Mouse (Mus musculus) heart, postnatal 0 days (tissue): ENCODE results near the gene Dach1. TPM values are rescaled to one million over a fixed set of nuclear protein-coding genes. Genes with fewer than 3 reads are reported as not detected.

Experiments
- ATAC-seq: fragments of 200-750 bp; cut with Nextera tagmentation; 2 replicates; pipeline ENCODE4 v1.8.0; 2017; ENCODE audit warnings: low read depth, moderate number of reproducible peaks, moderate library complexity; ENCODE audit not compliant: insufficient read depth
- DNase-seq: peaks from one replicate; pipeline ENCODE4 v3.0.0-alpha.2; 2016; ENCODE audit warnings: low spot score
- H3K27ac ChIP-seq: fragments of 300-500 bp; sonication (generic); 2 replicates; pipeline ENCODE4 v1.5.1; 2014; ENCODE audit warnings: low read depth, mild to moderate bottlenecking
- H3K27me3 ChIP-seq: fragments of 300-500 bp; sonication (generic); 2 replicates; pipeline ENCODE4 v1.6.1; 2014; ENCODE audit warnings: low read length, mixed read lengths; ENCODE audit not compliant: control insufficient read depth, insufficient read depth
- H3K36me3 ChIP-seq: fragments of 300-500 bp; sonication (generic); replicated peaks from 2 replicates; pipeline ENCODE4 v1.6.1; 2014; ENCODE audit warnings: low read length, mixed read lengths; ENCODE audit not compliant: control insufficient read depth, insufficient read depth
- H3K4me1 ChIP-seq: fragments of 300-500 bp; sonication (generic); 2 replicates; pipeline ENCODE4 v1.6.1; 2014; ENCODE audit warnings: antibody characterized with exemption; ENCODE audit not compliant: control insufficient read depth, insufficient read depth
- H3K4me2 ChIP-seq: fragments of 300-500 bp; sonication (generic); 2 replicates; pipeline ENCODE4 v1.6.1; 2014; ENCODE audit warnings: low read depth, mild to moderate bottlenecking, low read length, moderate library complexity
- H3K4me3 ChIP-seq: fragments of 300-500 bp; sonication (generic); 2 replicates; pipeline ENCODE4 v1.5.1; 2014; ENCODE audit warnings: low read depth, low read length
- H3K9ac ChIP-seq: fragments of 300-500 bp; sonication (generic); replicated peaks from 2 replicates; pipeline ENCODE4 v1.6.1; 2014; ENCODE audit warnings: low read depth, low read length, mixed read lengths
- H3K9me3 ChIP-seq: fragments of 300-500 bp; sonication (generic); replicated peaks from 2 replicates; pipeline ENCODE4 v1.6.1; 2016; ENCODE audit warnings: low read length; ENCODE audit not compliant: control insufficient read depth
- CTCF ChIP-seq: IDR thresholded peaks from 2 replicates; pipeline ENCODE4 v1.5.1; 2016; ENCODE audit warnings: antibody characterized with exemption, control low read depth, low read depth
- EP300 ChIP-seq: IDR thresholded peaks from 2 replicates; pipeline ENCODE4 v1.6.1; 2016; ENCODE audit warnings: antibody characterized with exemption, low read depth
- WGBS: fragments of 180-500 bp; shearing (Covaris S2); extraction: QIAGEN DNeasy Blood & Tissue Kit; methylation state at CpG from one replicate; pipeline ENCODE4 v1.1.7; 2014; 5-methylcytosine and 5-hydroxymethylcytosine counted together
- polyA plus RNA-seq: library from polyadenylated mRNA; unstranded; fragments of >200 nt; fragmentation: Nextera tagmentation; extraction: Ambion mirVana; gene quantifications from 2 replicates; pipeline ENCODE4 v1.2.1, GENCODE M21; 2015
- total RNA-seq: library from RNA; depleted of rRNA; stranded (reverse); fragments of >200 nt; gene quantifications from 2 replicates; pipeline ENCODE4 v1.2.3, GENCODE M21; 2014; ENCODE audit warnings: low replicate concordance

Dach1 gene
- total and polyA plus RNA-seq, 2 experiments from 2014 or later = 1.6 TPM

DNA sequence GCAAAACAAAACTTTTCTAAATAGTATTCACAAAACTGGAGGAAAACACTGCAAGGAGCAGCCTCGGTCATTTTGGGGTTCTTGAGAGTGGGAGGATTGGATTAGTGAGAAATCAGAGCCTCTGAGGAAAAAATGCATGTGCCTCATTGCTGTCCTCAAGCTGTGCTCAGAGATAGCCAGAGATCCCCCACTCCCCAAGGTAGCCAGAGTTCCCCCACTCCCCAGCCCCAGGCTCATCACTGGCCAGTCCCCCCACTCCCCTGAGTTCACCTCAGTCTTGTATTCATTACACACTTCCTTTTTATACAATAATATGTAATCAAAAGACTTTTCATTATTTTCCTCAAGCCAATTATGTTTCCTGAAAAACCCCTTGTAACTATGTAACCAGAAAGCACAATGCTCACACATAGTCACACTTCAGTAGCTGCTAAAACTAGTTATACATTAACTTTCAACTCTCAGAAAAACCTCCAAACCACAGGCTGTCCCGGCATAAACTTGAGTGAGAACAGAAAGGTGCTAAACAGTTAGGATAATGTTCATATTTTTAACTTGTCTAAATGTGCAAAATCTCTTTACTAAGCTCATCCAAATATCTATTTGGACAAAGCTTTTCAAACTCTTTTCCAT, 395.3 kb downstream of the Dach1 start:
- Histone ChIP-seq H3K27ac (no peak overlapping the region), H3K4me1 (no peaks in the 10 kb centered on the region), H3K4me2 (no peak overlapping the region), H3K36me3 (no peaks in the 10 kb centered on the region), H3K9ac (no peak overlapping the region), H3K27me3 (no peaks in the 10 kb centered on the region), H3K4me3 (no peak overlapping the region), H3K9me3 (peaks cover 5% of the 10 kb centered on the region)
- no peak for ATAC-seq
- TF ChIP-seq EP300 (no peak), CTCF (no peak)
- DNase-seq = no peak
- WGBS = 71% methylated on average over 2 of the region's 2 CpGs

DNA sequence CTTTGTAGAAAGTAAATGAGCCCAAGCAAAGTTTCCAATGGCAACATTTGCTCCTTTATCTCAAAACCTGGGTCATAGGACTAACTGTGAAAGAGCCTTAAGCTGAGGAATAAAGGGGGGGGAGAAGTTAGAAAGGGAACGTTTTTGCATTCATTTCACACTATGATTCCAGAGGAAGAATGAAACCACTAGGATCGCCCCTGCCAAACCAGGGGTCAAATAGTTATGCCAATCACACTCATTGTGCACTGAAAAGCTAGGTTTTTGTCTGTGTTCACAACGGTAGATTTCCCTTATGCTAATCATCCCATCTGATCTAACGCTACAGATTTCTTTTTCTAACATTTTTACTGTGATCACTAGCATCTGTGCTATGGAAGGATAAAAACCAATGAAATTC, 415.2 kb downstream of the Dach1 start:
- 70% methylated on average over 4 of the region's 4 CpGs for WGBS
- Histone ChIP-seq H3K9me3 (no peaks in the 10 kb centered on the region), H3K4me3 (no peak overlapping the region), H3K36me3 (no peaks in the 10 kb centered on the region), H3K4me2 (no peak overlapping the region), H3K27ac (no peak overlapping the region), H3K4me1 (no peaks in the 10 kb centered on the region), H3K27me3 (no peaks in the 10 kb centered on the region), H3K9ac (no peak overlapping the region)
- no peak for ATAC-seq
- DNase-seq = no peak
- TF ChIP-seq CTCF (no peak), EP300 (no peak)

DNA sequence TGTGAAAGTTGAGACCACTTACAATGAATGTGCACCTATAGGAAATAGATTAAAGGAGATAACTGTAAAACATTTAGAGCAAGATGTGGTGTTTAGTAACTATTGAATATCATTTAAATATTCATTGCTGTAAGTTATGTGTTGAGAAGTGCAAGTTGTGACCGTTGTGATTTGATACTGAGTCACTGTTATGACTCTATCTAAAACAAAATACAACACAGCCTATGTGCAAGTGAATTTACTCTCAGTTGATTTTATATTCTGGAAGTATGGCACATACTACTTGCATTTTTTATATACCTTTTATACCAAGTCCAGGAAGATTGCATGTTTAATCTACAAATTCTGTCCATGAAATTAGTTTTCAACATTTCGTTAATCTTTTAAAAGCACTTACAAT, 415.6 kb downstream of the Dach1 start:
- no peaks in the 10 kb centered on the region for H3K36me3 ChIP-seq
- TF ChIP-seq EP300 = no peak
- no peak overlapping the region for H3K9ac ChIP-seq
- H3K4me3 ChIP-seq = no peak overlapping the region
- no peaks in the 10 kb centered on the region for H3K27me3 ChIP-seq
- no peak for DNase-seq
- WGBS = 83% methylated on average over 2 of the region's 2 CpGs
- no peak for ATAC-seq
- no peaks in the 10 kb centered on the region for H3K9me3 ChIP-seq
- H3K27ac ChIP-seq = no peak overlapping the region
- H3K4me2 ChIP-seq = no peak overlapping the region
- H3K4me1 ChIP-seq = no peaks in the 10 kb centered on the region

DNA sequence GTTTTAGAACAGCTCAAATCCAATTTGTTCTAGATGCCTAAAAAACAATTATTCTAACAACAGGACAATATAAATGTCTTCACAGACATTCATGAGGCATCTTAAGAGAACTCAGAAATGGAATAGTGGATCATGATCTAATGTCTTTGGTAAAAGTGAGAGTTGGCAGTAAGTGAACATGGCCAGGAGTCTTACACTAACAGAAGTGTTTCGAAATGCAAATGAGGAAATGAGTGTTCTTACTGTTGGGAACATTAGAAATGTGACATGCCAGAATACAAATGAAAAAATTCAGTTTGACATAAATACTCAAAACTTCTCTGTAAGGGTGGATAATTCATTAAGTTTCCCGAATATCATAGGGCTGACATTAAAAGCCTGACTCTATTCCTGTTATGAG, 426.3 kb downstream of the Dach1 start:
- Histone ChIP-seq H3K4me2 (no peak overlapping the region), H3K9ac (no peak overlapping the region), H3K9me3 (no peaks in the 10 kb centered on the region), H3K27me3 (no peaks in the 10 kb centered on the region), H3K27ac (no peak overlapping the region), H3K4me3 (no peak overlapping the region), H3K4me1 (no peaks in the 10 kb centered on the region), H3K36me3 (no peaks in the 10 kb centered on the region)
- TF ChIP-seq EP300 (no peak), CTCF (no peak)
- WGBS = 81% methylated on average over 2 of the region's 2 CpGs
- no peak for ATAC-seq
- no peak for DNase-seq

DNA sequence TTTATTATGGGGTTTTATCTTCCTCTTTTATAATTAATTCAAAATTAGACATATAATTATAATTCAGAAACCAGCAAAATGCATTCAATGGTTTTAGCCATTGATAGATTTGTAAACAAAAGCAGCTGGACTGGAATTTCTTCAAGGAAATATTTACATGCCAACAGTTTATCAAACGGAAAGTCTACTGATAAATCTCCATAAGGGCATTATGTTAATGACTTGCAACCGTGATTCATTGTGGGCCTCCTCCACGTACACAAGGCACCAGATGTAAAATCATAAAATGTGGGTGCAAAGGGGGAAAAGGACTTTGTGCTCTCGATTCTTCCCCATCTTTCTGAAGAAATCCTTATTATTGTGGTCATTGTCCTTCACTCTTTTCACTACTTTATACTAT, 426.8 kb downstream of the Dach1 start:
- no peak overlapping the region for H3K4me2 ChIP-seq
- DNase-seq (no peak), ATAC-seq (no peak)
- H3K36me3 ChIP-seq = no peaks in the 10 kb centered on the region
- H3K27me3 ChIP-seq = no peaks in the 10 kb centered on the region
- H3K9me3 ChIP-seq = no peaks in the 10 kb centered on the region
- H3K9ac ChIP-seq = no peak overlapping the region
- no peak overlapping the region for H3K4me3 ChIP-seq
- no peak for TF ChIP-seq EP300
- H3K4me1 ChIP-seq = no peaks in the 10 kb centered on the region
- 71% methylated on average over 4 of the region's 4 CpGs for WGBS
- H3K27ac ChIP-seq = no peak overlapping the region
